Mouse (Mus musculus) myocyte (in vitro differentiated cells): ENCODE measurements around the gene Olfr328. TPM values are rescaled to one million over a fixed set of nuclear protein-coding genes. Genes with fewer than 3 reads are reported as not detected.

ENCODE experiments used
- polyA plus RNA-seq: library from polyadenylated mRNA; unstranded; fragments of >200 nt; fragmentation: generic; extraction: Trizol; gene quantifications from one replicate; pipeline ENCODE4 v1.2.1, GENCODE M21; 2012; ENCODE audit warnings: missing spikeins

Olfr328 gene
- polyA plus RNA-seq, 1 experiment = not detected

Other genes with a start within 250 kb of the Olfr328 start
- 6.0 TPM for gene Zfp692, start 248.6 kb downstream of the Olfr328 start, polyA plus RNA-seq
- 15.7 TPM for gene Zfp672, start 225.3 kb downstream of the Olfr328 start, polyA plus RNA-seq
- 38.1 TPM for gene Sh3bp5l, start 224.9 kb downstream of the Olfr328 start, polyA plus RNA-seq
- not detected for gene Lypd8, start 176.6 kb downstream of the Olfr328 start, polyA plus RNA-seq
- gene 1810065E05Rik, start 134.5 kb downstream of the Olfr328 start, polyA plus RNA-seq = not detected
- gene Gm12253, start 123.1 kb downstream of the Olfr328 start, polyA plus RNA-seq = not detected
- gene Lypd9, start 102.7 kb downstream of the Olfr328 start, polyA plus RNA-seq = not detected
- gene Olfr30, start 93.4 kb downstream of the Olfr328 start, polyA plus RNA-seq = not detected
- not detected for gene Olfr332, start 63.1 kb downstream of the Olfr328 start, polyA plus RNA-seq
- not detected for gene Olfr331, start 53.1 kb downstream of the Olfr328 start, polyA plus RNA-seq
- gene Olfr330, start 20.8 kb downstream of the Olfr328 start, polyA plus RNA-seq = not detected
- gene Olfr329-ps, start 9.2 kb downstream of the Olfr328 start, polyA plus RNA-seq = not detected
- gene Olfr224, start 14.9 kb upstream of the Olfr328 start, polyA plus RNA-seq = not detected
- not detected for gene Olfr325, start 22.1 kb upstream of the Olfr328 start, polyA plus RNA-seq
- gene Olfr324, start 39.5 kb upstream of the Olfr328 start, polyA plus RNA-seq = not detected
- gene 2210407C18Rik, start 60.4 kb upstream of the Olfr328 start, polyA plus RNA-seq = not detected
- not detected for gene Olfr323, start 74.9 kb upstream of the Olfr328 start, polyA plus RNA-seq
- not detected for gene Trim58, start 84.8 kb upstream of the Olfr328 start, polyA plus RNA-seq
- not detected for gene Olfr322, start 103.1 kb upstream of the Olfr328 start, polyA plus RNA-seq
- not detected for gene Olfr320, start 125.5 kb upstream of the Olfr328 start, polyA plus RNA-seq
- not detected for gene Olfr319, start 143.5 kb upstream of the Olfr328 start, polyA plus RNA-seq
- gene Olfr318, start 168.4 kb upstream of the Olfr328 start, polyA plus RNA-seq = not detected
- not detected for gene Olfr317, start 183.6 kb upstream of the Olfr328 start, polyA plus RNA-seq
- not detected for gene Olfr316, start 197.1 kb upstream of the Olfr328 start, polyA plus RNA-seq
- not detected for gene Olfr315, start 217.6 kb upstream of the Olfr328 start, polyA plus RNA-seq
- gene Olfr314, start 227.3 kb upstream of the Olfr328 start, polyA plus RNA-seq = not detected
- not detected for gene Fam183b, start 246.3 kb upstream of the Olfr328 start, polyA plus RNA-seq